Comparison of ENCODE assay signal across 15 mouse cellular contexts in genomic region chr16:29917989-29918388, GRCm38 (mm10).
"Had no signal": no experiment of that assay in that cellular context is flagged by ENCODE, and none has a peak within 500 bp of the region (broad histone marks: within the 10 kb centered on the region; RNA-seq: fewer than 3 reads in every experiment).

No protein-coding gene starts in this region.

- H3K4me2 ChIP-seq: limb, embryonic 15.5 days; liver, embryonic 11.5 days; lung, embryonic 14.5 days had no signal

- H3K9ac ChIP-seq: limb, embryonic 15.5 days; liver, embryonic 14.5 days; liver, postnatal 0 days; lung, embryonic 14.5 days had no signal

- ATAC-seq: liver, postnatal 0 days; lung, postnatal 0 days had no signal

- H3K27ac ChIP-seq: layer of hippocampus, adult 2 months; limb, embryonic 15.5 days; liver, embryonic 14.5 days; macrophage had no signal

- H3K9me3 ChIP-seq: limb, embryonic 15.5 days had no signal

- H3K27me3 ChIP-seq: limb, embryonic 15.5 days had no signal

- DNase-seq: kidney, adult 9 months; kidney, postnatal 25 days; layer of hippocampus, postnatal 36 days; left cerebral cortex, postnatal 4 days; liver, postnatal 0 days; lung, embryonic 14.5 days; midbrain, embryonic 14.5 days; thymus, adult 18-20 months; thymus, postnatal 36 days had no signal

- H3K4me3 ChIP-seq: layer of hippocampus, adult 2 months; limb, embryonic 15.5 days had no signal

- H3K36me3 ChIP-seq: limb, embryonic 15.5 days had no signal
